Comparison of ENCODE assay signal across 13 mouse cellular contexts in the genomic region with DNA sequence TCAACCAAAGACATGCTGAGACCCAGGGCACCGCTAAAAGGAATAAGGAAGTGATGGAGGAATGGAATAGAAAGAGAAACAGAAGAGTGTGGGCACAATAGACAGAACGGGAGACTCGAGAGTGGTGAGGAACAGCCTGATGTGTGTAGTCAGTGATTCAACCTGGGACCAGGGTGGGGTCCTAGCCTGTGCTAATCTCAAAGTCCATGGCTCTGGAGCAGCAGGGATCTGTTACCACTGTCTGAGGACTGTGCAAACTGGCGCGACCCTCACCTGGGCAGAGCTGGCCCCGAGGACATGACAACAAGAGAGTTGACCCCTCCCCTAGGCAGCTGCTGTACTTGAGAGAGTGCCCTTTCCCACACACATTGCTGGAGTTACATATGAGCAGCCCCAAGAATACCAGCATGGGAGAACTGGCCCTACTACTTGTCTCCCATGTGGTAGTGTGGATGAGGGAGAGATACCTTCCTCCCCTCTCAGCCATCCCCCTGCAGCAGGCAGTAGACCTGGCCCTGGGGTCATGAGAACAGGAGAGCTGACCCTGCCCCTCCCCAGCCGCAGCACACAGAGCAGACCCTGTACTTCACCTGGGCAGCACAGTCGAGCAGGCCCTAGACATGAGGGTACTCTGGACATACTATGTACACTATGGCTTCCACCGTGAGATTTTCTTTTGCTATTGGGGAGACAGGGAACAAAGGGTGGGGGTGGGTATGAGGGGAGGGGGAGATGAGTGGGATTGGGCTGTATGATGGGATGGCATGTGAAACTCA.
DNase-seq lines count a peak whose midpoint lies in the region; ATAC-seq and TF ChIP-seq lines count a peak whose summit lies in the region.
"Had no signal": no experiment of that assay in that cellular context is flagged by ENCODE, and none has a peak within 500 bp of the region (broad histone marks: within the 10 kb centered on the region; RNA-seq: fewer than 3 reads in every experiment).

No protein-coding gene starts in this region.

- H3K9me3 ChIP-seq in liver, embryonic 12.5 days (replicated peaks): no peaks in the 10 kb centered on the region
- H3K9me3 ChIP-seq in stomach, embryonic 14.5 days (ENCODE audit: control insufficient read depth, low read depth, low read length): no peaks in the 10 kb centered on the region
- H3K9me3 ChIP-seq: neural tube, embryonic 12.5 days had no signal

- TF ChIP-seq CTCF in liver, adult 2 months (IDR thresholded peaks at IDR 0.05; ENCODE audit: low read depth, low read length): no peak

- peak overlapping the region; percentile 84 for H3K4me3 ChIP-seq in liver, adult 2 months (ENCODE audit: insufficient read depth, low read depth, low read length)
- no peak overlapping the region for H3K4me3 ChIP-seq in liver, embryonic 12.5 days
- no peak overlapping the region for H3K4me3 ChIP-seq in stomach, embryonic 14.5 days (ENCODE audit: low read depth, low read length)
- H3K4me3 ChIP-seq: erythroblast, embryonic 14.5 days; neural tube, embryonic 12.5 days had no signal

- DNase-seq in cerebellum, adult 11 months: no peak
- peak; percentile 60 for DNase-seq in liver, adult 2 months (ENCODE audit: extremely low read depth, low read depth, low spot score)
- DNase-seq in liver: no peak
- DNase-seq in frontal cortex, postnatal 36 days (ENCODE audit: low spot score in 2 of 2): no peak
- DNase-seq: gastrocnemius, postnatal 14 days; right cerebral cortex, postnatal 14 days had no signal

- TF ChIP-seq POLR2A in liver, adult 2 months (IDR thresholded peaks at IDR 0.05; ENCODE audit: extremely low read depth, insufficient read depth, low read length): 0 out of 2 replicates have a peak, but pooled peaks have one; percentile 11

- no peaks in the 10 kb centered on the region for H3K27me3 ChIP-seq in liver, adult 2 months (ENCODE audit: control insufficient read depth, insufficient read depth, low read length)
- H3K27me3 ChIP-seq in liver, embryonic 12.5 days (replicated peaks): no peaks in the 10 kb centered on the region
- no peaks in the 10 kb centered on the region for H3K27me3 ChIP-seq in stomach, embryonic 14.5 days (ENCODE audit: control insufficient read depth, insufficient read depth, low read length)
- H3K27me3 ChIP-seq: neural tube, embryonic 12.5 days had no signal

- H3K4me2 ChIP-seq in liver, embryonic 12.5 days: no peak overlapping the region
- no peak overlapping the region for H3K4me2 ChIP-seq in stomach, embryonic 14.5 days (replicated peaks; ENCODE audit: low read depth, low read length)
- H3K4me2 ChIP-seq: neural tube, embryonic 12.5 days had no signal

- 0 out of 2 replicates have a peak, but pooled peaks have one; percentile 32 for ATAC-seq in cerebellum, adult (ENCODE audit: insufficient number of reproducible peaks, low FRiP score, low TSS enrichment)
- peak; percentile 52 for ATAC-seq in liver, embryonic 12.5 days
- peak; percentile 18; the same call in 1 of the 2 replicates for ATAC-seq in stomach, embryonic 14.5 days (ENCODE audit: insufficient number of reproducible peaks, insufficient read depth, low FRiP score, low read depth)
- no peak for ATAC-seq in megakaryocyte progenitor cell, adult 5-6 weeks (replicated peaks; ENCODE audit: poor library complexity)

- H3K79me2 ChIP-seq in liver, adult 2 months (ENCODE audit: control insufficient read depth, insufficient read depth, low read length): peaks cover 10% of the 10 kb centered on the region; the same call in 1 of the 2 replicates

- H3K4me1 ChIP-seq in liver, adult 2 months (ENCODE audit: control insufficient read depth, insufficient read depth, low read length): peaks cover 7% of the 10 kb centered on the region
- H3K4me1 ChIP-seq in liver, embryonic 12.5 days: no peaks in the 10 kb centered on the region
- no peaks in the 10 kb centered on the region for H3K4me1 ChIP-seq in stomach, embryonic 14.5 days (ENCODE audit: control insufficient read depth, insufficient read depth, low read length)
- H3K4me1 ChIP-seq: neural tube, embryonic 12.5 days had no signal

- H3K36me3 ChIP-seq in liver, adult 2 months (ENCODE audit: control insufficient read depth, insufficient read depth, low read length): no peaks in the 10 kb centered on the region
- 0 out of 2 replicates have a peak, but pooled peaks cover 4% of the 10 kb centered on the region for H3K36me3 ChIP-seq in liver, embryonic 12.5 days
- H3K36me3 ChIP-seq in stomach, embryonic 14.5 days (ENCODE audit: control insufficient read depth, insufficient read depth, low read length): no peaks in the 10 kb centered on the region

- 24% methylated on average over 9 of the region's 9 CpGs for WGBS in liver, adult 2 months
- WGBS in liver, embryonic 12.5 days (ENCODE audit: insufficient replicate concordance): 68% methylated on average over 9 of the region's 9 CpGs
- 91% methylated on average over 9 of the region's 9 CpGs for WGBS in stomach, embryonic 14.5 days

- peak overlapping the region; percentile 97 for H3K27ac ChIP-seq in liver, adult 2 months (replicated peaks; ENCODE audit: insufficient read depth, low read depth, low read length)
- H3K27ac ChIP-seq in liver, embryonic 12.5 days: no peak overlapping the region
- H3K27ac ChIP-seq in stomach, embryonic 14.5 days (ENCODE audit: low read length): no peak overlapping the region
- H3K27ac ChIP-seq: macrophage; neural tube, embryonic 12.5 days had no signal

- peak overlapping the region; percentile 87 for H3K9ac ChIP-seq in liver, adult 2 months (ENCODE audit: low read depth, low read length)
- H3K9ac ChIP-seq in liver, embryonic 12.5 days: no peak overlapping the region
- H3K9ac ChIP-seq in stomach, embryonic 14.5 days (replicated peaks; ENCODE audit: low read depth, low read length): no peak overlapping the region
- H3K9ac ChIP-seq: neural tube, embryonic 12.5 days had no signal
